Mouse (Mus musculus) stomach, postnatal 0 days (tissue): Measurements from ENCODE around the gene Rbak. TPM values are rescaled to one million over a fixed set of nuclear protein-coding genes. Genes with fewer than 3 reads are reported as not detected.

Source experiments
- ATAC-seq: fragments of 200-750 bp; cut with Nextera tagmentation; 2 replicates; pipeline ENCODE4 v1.8.0; 2017; ENCODE audit not compliant: low FRiP score, low TSS enrichment
- DNase-seq: peaks from one replicate; pipeline ENCODE4 v3.0.0-alpha.2; 2016; ENCODE audit warnings: low spot score
- H3K27ac ChIP-seq: fragments of 300-500 bp; sonication (generic); replicated peaks from 2 replicates; pipeline ENCODE4 v1.5.1; 2014; ENCODE audit warnings: mild to moderate bottlenecking, control low read depth
- H3K27me3 ChIP-seq: fragments of 300-500 bp; sonication (generic); 2 replicates; pipeline ENCODE4 v1.6.1; 2014; ENCODE audit warnings: low read length; ENCODE audit not compliant: control insufficient read depth, insufficient read depth
- H3K36me3 ChIP-seq: fragments of 300-500 bp; sonication (generic); 2 replicates; pipeline ENCODE4 v1.6.1; 2014; ENCODE audit warnings: low read length, mixed read lengths; ENCODE audit not compliant: control insufficient read depth, insufficient read depth
- H3K4me1 ChIP-seq: fragments of 300-500 bp; sonication (generic); replicated peaks from 2 replicates; pipeline ENCODE4 v1.6.1; 2014; ENCODE audit warnings: antibody characterized with exemption; ENCODE audit not compliant: control insufficient read depth, insufficient read depth
- H3K4me2 ChIP-seq: fragments of 300-500 bp; sonication (generic); replicated peaks from 2 replicates; pipeline ENCODE4 v1.6.1; 2014; ENCODE audit warnings: low read depth, mild to moderate bottlenecking, control low read depth, moderate library complexity
- H3K4me3 ChIP-seq: fragments of 300-500 bp; sonication (generic); 2 replicates; pipeline ENCODE4 v1.5.1; 2014; ENCODE audit warnings: low read depth, low read length, control low read depth
- H3K9ac ChIP-seq: fragments of 300-500 bp; sonication (generic); 2 replicates; pipeline ENCODE4 v1.6.1; 2014; ENCODE audit warnings: mild to moderate bottlenecking, low read length, control low read depth, mixed read lengths
- H3K9me3 ChIP-seq: fragments of 300-500 bp; sonication (generic); 2 replicates; pipeline ENCODE4 v1.6.1; 2016; ENCODE audit warnings: low read length; ENCODE audit not compliant: control insufficient read depth
- CTCF ChIP-seq: IDR thresholded peaks from 2 replicates; pipeline ENCODE4 v1.5.1; 2016; ENCODE audit warnings: antibody characterized with exemption, low read depth, mild to moderate bottlenecking, moderate library complexity
- EP300 ChIP-seq: optimal IDR thresholded peaks from 2 replicates; pipeline ENCODE3; 2016; ENCODE audit warnings: antibody characterized with exemption
- WGBS: fragments of 180-500 bp; shearing (Covaris S2); extraction: QIAGEN DNeasy Blood & Tissue Kit; methylation state at CpG from one replicate; pipeline ENCODE4 v1.1.7; 2014; 5-methylcytosine and 5-hydroxymethylcytosine counted together
- microRNA-seq: library from miRNA; unstranded; fragments of <30 nt; microRNA quantifications from one replicate; pipeline ENCODE4, GENCODE M21; 2016
- polyA plus RNA-seq: library from polyadenylated mRNA; unstranded; fragments of >200 nt; fragmentation: Nextera tagmentation; extraction: Ambion mirVana; gene quantifications from 2 replicates; pipeline ENCODE4 v1.2.1, GENCODE M21; 2015

The Rbak gene
- polyA plus RNA-seq, 1 experiment from 2014 or later: 5.2 TPM

GRCm38 (mm10) chr5:143125601-143126000, 55.0 kb downstream of the Rbak start:
- no peaks in the 10 kb centered on the region for H3K4me1 ChIP-seq
- TF ChIP-seq CTCF (no peak), EP300 (no peak)
- H3K27me3 ChIP-seq: no peaks in the 10 kb centered on the region
- H3K4me2 ChIP-seq: no peak overlapping the region
- H3K4me3 ChIP-seq: no peak overlapping the region
- no peaks in the 10 kb centered on the region for H3K9me3 ChIP-seq
- no peaks in the 10 kb centered on the region for H3K36me3 ChIP-seq
- no peak overlapping the region for H3K9ac ChIP-seq
- H3K27ac ChIP-seq: no peak overlapping the region
- ATAC-seq (no peak), DNase-seq (no peak)
- 64% methylated on average over 7 of the region's 7 CpGs for WGBS

GRCm38 (mm10) chr5:143124805-143125378, 55.7 kb downstream of the Rbak start:
- Histone ChIP-seq H3K4me3 (no peak overlapping the region), H3K27me3 (no peaks in the 10 kb centered on the region), H3K4me2 (no peak overlapping the region), H3K9me3 (no peaks in the 10 kb centered on the region), H3K27ac (no peak overlapping the region), H3K4me1 (no peaks in the 10 kb centered on the region), H3K36me3 (no peaks in the 10 kb centered on the region), H3K9ac (no peak overlapping the region)
- TF ChIP-seq EP300 (no peak), CTCF (no peak)
- no peak for DNase-seq
- 78% methylated on average over 4 of the region's 4 CpGs for WGBS
- no peak for ATAC-seq

- Histone ChIP-seq H3K4me1 (no peaks in the 10 kb centered on the region), H3K4me2 (no peak overlapping the region), H3K36me3 (no peaks in the 10 kb centered on the region), H3K9me3 (no peaks in the 10 kb centered on the region), H3K27ac (no peak overlapping the region), H3K27me3 (no peaks in the 10 kb centered on the region), H3K4me3 (no peak overlapping the region), H3K9ac (no peak overlapping the region)
- no peak for DNase-seq
- 6% methylated on average over 1 of the region's 1 CpGs for WGBS
- no peak for TF ChIP-seq CTCF
- no peak for TF ChIP-seq EP300
- ATAC-seq: no peak
Measured at GRCm38 (mm10) chr5:143122673-143123072, 57.9 kb downstream of the Rbak start.

Small RNA genes within 50 kb of the gene (microRNA-seq; reads per million reads assigned to microRNA genes)
- not detected for gene Gm44405

Other genes starting within 250 kb of the Rbak start
- gene Fscn1, start 220.4 kb downstream of the Rbak start, polyA plus RNA-seq: 42.0 and 42.7 TPM in 2 replicates
- 15.4 and 15.6 TPM in 2 replicates for gene Rnf216, start 67.8 kb downstream of the Rbak start, polyA plus RNA-seq
- not detected in 2 replicates for gene Olfr718-ps1, start 33.2 kb downstream of the Rbak start, polyA plus RNA-seq
- not detected in 2 replicates for gene Spdye4b, start 242 bp upstream of the Rbak start, polyA plus RNA-seq
- gene Spdye4a, start 46.1 kb upstream of the Rbak start, polyA plus RNA-seq: 0.05 TPM in 1 of 2 replicates, not detected in the other
- gene Zfp12, start 54.4 kb upstream of the Rbak start, polyA plus RNA-seq: 4.2 and 4.5 TPM in 2 replicates
- 1.4 and 1.7 TPM in 2 replicates for gene Zfp316, start 89.2 kb upstream of the Rbak start, polyA plus RNA-seq
- gene Zfp853, start 112.8 kb upstream of the Rbak start, polyA plus RNA-seq: 0.06 TPM in 2 replicates
- gene E130309D02Rik, start 134.6 kb upstream of the Rbak start, polyA plus RNA-seq: 15.7 and 18.5 TPM in 2 replicates
- gene Zdhhc4, start 148.5 kb upstream of the Rbak start, polyA plus RNA-seq: 62.6 and 65.2 TPM in 2 replicates
- 0.86 and 1.4 TPM in 2 replicates for gene Grid2ip, start 176.6 kb upstream of the Rbak start, polyA plus RNA-seq
- gene Kdelr2, start 223.1 kb upstream of the Rbak start, polyA plus RNA-seq: 287 and 315 TPM in 2 replicates